Mouse (Mus musculus): ENCODE measurements around the gene Gga1. TPM values are rescaled to one million over a fixed set of nuclear protein-coding genes. Genes with fewer than 3 reads are reported as not detected.

Gene Gga1
- 73.2 TPM for total RNA-seq (2023)

GRCm38 (mm10) chr15:78876991-78877809, at the start of gene Gga1:
Gene Gga1, plus strand, starts transcription at chr15:78877190.

GRCm38 (mm10) chr15:78842371-78843163, 34.4 kb upstream of the Gga1 start, which contains the start of gene Cdc42ep1:
Gene Cdc42ep1, plus strand, starts transcription at chr15:78842624.

GRCm38 (mm10) chr15:78855303-78855965, 21.6 kb upstream of the Gga1 start, which contains the start of gene Lgals2:
Gene Lgals2, minus strand, starts transcription at chr15:78855529.

GRCm38 (mm10) chr15:78899409-78899739, 22.4 kb downstream of the Gga1 start, which contains the start of gene Gm49510:
Gene Gm49510, plus strand, starts transcription at chr15:78899667.

GRCm38 (mm10) chr15:78899740-78900584, 23.0 kb downstream of the Gga1 start, which contains the start of gene Sh3bp1:
Gene Sh3bp1, plus strand, starts transcription at chr15:78899768.

GRCm38 (mm10) chr15:78913632-78914090, 36.7 kb downstream of the Gga1 start, which contains the start of gene Pdxp:
Gene Pdxp, plus strand, starts transcription at chr15:78913919.

GRCm38 (mm10) chr15:78926021-78926919, 49.3 kb downstream of the Gga1 start, which contains the start of gene Lgals1:
Gene Lgals1, plus strand, starts transcription at chr15:78926725.

GRCm38 (mm10) chr15:78934784-78935320, 57.9 kb downstream of the Gga1 start, which contains the start of gene Nol12:
Gene Nol12, plus strand, starts transcription at chr15:78934933.

Other genes starting within 250 kb of the Gga1 start
- 0.79 TPM for gene Elfn2, start 158.4 kb upstream of the Gga1 start, total RNA-seq (2023)
- gene Mfng, start 103.7 kb upstream of the Gga1 start, total RNA-seq (2023) = 103 TPM
- 0.41 TPM for gene Card10, start 74.1 kb upstream of the Gga1 start, total RNA-seq (2023)
- not detected for gene Cdc42ep1, start 34.6 kb upstream of the Gga1 start, total RNA-seq (2023)
- not detected for gene Lgals2, start 21.7 kb upstream of the Gga1 start, total RNA-seq (2023)
- gene Gm49510, start 22.5 kb downstream of the Gga1 start, total RNA-seq (2023) = 1.5 TPM
- 170 TPM for gene Sh3bp1, start 22.6 kb downstream of the Gga1 start, total RNA-seq (2023)
- gene Pdxp, start 36.7 kb downstream of the Gga1 start, total RNA-seq (2023) = 9.1 TPM
- gene Lgals1, start 49.5 kb downstream of the Gga1 start, total RNA-seq (2023) = 61.8 TPM
- gene Nol12, start 57.7 kb downstream of the Gga1 start, total RNA-seq (2023) = 44.7 TPM
- gene Triobp, start 70.5 kb downstream of the Gga1 start, total RNA-seq (2023) = 33.9 TPM
- gene H1f0, start 151.3 kb downstream of the Gga1 start, total RNA-seq (2023) = 9.1 TPM
- not detected for gene Galr3, start 164.7 kb downstream of the Gga1 start, total RNA-seq (2023)
- gene Ankrd54, start 185.7 kb downstream of the Gga1 start, total RNA-seq (2023) = 29.3 TPM
- gene Eif3l, start 198.0 kb downstream of the Gga1 start, total RNA-seq (2023) = 118 TPM
- gene Micall1, start 231.7 kb downstream of the Gga1 start, total RNA-seq (2023) = 64.6 TPM

Data from CD4-positive naive resting alpha-beta T cell, adult 76 days (primary cell).